Mouse (Mus musculus): ENCODE data around the gene Mob3a.

- TF ChIP-seq CTCF (IDR thresholded peaks at IDR 0.05; ENCODE audit: borderline replicate concordance, control insufficient read depth, extremely low read depth, insufficient read depth, low read length, poor library complexity) (no peak), POLR2A (IDR thresholded peaks at IDR 0.05; ENCODE audit: control insufficient read depth, extremely low read depth, insufficient read depth, low read length, poor library complexity) (no peak)
These were observed 43.0 kb downstream of the Mob3a start for GRCm38 (mm10) chr10:80658841-80659202.
